Mouse (Mus musculus): ENCODE measurements around the gene Bach1.

Gene Bach1

GRCm38 (mm10) chr16:87714550-87714949, 15.8 kb downstream of the Bach1 start:
- no peak for DNase-seq

DNA sequence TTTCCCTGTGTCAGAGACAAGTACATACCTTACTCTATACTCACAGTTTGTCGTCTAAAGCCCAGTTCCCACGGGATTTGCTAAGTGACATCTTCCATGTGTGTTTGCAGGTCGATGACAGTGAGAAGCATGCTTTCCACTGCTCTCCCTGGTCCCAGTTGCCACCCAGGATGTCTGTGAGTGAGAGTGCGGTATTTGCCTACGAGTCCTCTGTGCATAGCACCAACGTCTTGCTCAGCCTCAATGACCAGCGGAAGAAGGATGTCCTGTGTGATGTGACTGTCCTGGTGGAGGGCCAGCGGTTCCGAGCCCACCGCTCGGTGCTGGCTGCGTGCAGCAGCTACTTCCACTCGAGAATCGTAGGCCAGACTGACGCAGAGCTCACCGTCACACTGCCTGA, 16.5 kb downstream of the Bach1 start:
- no peak for DNase-seq

DNA sequence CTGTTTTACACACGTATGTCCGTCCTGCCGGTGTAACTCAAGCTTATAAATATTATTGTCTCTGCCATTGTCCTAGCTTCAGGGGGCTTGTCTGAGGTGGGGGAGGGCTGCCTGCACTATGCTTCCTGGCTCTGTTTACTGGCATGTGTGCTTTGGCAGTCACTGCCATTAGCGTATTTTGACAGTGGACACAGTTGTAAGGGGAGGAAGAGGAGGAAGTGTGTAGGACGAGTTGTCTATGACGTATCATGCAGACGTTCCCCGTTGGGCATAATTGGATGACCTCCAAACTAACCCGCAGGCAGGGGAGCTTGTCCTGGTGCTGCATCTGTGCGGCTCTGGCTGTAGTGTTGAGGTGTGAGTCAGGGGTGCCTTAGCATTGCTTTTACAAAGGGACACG, 17.5 kb downstream of the Bach1 start:
- no peak for DNase-seq

- DNase-seq, result no peak
These were observed 18.4 kb downstream of the Bach1 start for GRCm38 (mm10) chr16:87717046-87717660.

GRCm38 (mm10) chr16:87719071-87719470, 20.3 kb downstream of the Bach1 start:
- DNase-seq, result no peak

- no peak for DNase-seq
These were observed 21.0 kb downstream of the Bach1 start for GRCm38 (mm10) chr16:87719688-87720283.

- no peak for DNase-seq
These were observed 22.2 kb downstream of the Bach1 start for GRCm38 (mm10) chr16:87720851-87721409.

- no peak for DNase-seq
These were observed 24.1 kb downstream of the Bach1 start for GRCm38 (mm10) chr16:87722857-87723256.

DNA sequence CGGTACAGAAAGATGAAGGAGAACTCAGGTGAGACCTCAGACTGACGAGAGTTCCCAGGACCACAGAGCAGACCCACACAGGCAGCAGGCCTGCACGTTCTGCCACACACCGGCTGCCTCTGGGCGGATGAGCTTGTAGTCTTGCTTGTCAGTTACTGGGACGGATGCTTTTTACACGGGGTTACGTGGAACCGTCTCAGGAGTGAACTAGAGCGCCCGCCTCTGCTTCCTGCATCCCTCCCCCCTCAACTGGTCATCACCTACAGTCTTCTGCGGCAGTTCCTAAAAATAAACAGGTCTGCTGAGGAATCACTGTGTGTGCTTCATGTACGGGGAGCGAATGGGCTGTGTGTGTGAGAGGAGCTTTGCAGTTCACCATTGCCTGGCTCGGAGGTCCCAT, 24.7 kb downstream of the Bach1 start:
- DNase-seq, result no peak

DNA sequence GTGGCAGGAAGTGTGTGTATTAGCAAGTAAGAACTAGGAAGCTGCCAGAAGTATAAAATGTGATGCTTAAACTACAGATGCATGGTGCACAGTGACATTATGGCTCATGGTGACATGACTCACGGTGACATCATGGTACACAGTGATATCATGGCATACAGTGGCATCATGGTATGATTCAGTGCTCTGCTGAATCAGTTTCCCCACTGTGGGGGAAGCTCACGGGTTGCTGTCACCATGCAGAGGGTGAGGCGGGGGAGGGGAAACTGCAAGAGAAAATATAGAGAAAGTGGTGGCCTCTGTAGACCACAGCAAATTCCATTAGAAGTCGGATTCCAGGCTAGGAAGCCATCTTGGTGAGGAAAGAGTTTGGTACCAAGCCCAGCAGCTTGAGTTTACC, 26.1 kb downstream of the Bach1 start:
- DNase-seq, result no peak

- no peak for DNase-seq
These were observed 26.5 kb downstream of the Bach1 start for GRCm38 (mm10) chr16:87725241-87725640.

- no peak for DNase-seq
These were observed 27.2 kb downstream of the Bach1 start for GRCm38 (mm10) chr16:87725963-87726362.

DNA sequence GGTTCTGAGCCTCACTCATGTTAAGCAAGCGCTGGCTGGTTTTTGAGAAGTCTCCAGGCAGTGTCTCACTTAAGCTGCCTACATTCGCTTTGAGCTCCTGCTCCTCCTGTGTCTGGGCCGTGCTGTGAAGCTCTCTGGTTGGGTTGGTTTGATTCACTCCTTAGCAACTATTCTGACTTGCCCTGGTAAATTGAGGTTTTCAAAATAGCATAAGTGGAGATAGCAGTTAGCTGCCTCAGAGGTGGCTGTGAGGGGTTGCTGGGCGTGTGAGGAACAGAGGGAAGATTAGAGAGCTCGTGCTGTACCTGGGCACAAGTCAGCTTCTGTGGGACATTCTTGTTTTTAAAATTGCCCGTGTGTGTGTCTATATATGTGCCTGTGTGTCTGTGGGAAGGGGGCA, 27.6 kb downstream of the Bach1 start:
- DNase-seq, result no peak

- no peak for DNase-seq
These were observed 28.5 kb downstream of the Bach1 start for GRCm38 (mm10) chr16:87727250-87727649.

- no peak for DNase-seq
These were observed 29.2 kb downstream of the Bach1 start for GRCm38 (mm10) chr16:87727918-87728317.

- DNase-seq, result no peak
These were observed 30.0 kb downstream of the Bach1 start for GRCm38 (mm10) chr16:87728703-87729102.

DNA sequence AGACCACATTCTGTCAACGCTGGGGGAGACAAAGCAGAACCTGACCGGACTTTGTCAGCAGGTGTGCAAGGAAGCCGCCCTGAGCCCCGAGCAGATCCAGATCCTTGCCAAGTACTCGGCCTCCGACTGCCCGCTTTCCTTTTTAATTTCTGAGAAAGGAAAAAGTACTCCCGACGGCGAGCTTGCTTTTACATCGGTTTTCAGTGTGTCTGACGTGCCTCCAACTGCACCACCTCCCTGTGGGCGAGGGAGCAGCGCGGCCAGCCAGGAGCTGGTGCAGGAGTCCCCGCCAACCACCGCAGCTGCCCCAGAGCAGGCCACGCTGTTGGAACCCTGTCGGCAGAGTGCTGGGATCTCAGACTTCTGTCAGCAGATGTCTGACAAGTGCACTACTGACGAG, 30.7 kb downstream of the Bach1 start:
- no peak for DNase-seq

GRCm38 (mm10) chr16:87734868-87735381, 36.2 kb downstream of the Bach1 start:
- no peak for DNase-seq

- DNase-seq, result no peak
These were observed 37.4 kb downstream of the Bach1 start for GRCm38 (mm10) chr16:87736106-87736505.

- no peak for DNase-seq
These were observed 38.6 kb downstream of the Bach1 start for GRCm38 (mm10) chr16:87737296-87737695.

- DNase-seq, result no peak
These were observed 39.3 kb downstream of the Bach1 start for GRCm38 (mm10) chr16:87737842-87738639.

- DNase-seq, result no peak
These were observed 42.4 kb downstream of the Bach1 start for GRCm38 (mm10) chr16:87741034-87741715.

- DNase-seq, result no peak
These were observed 44.9 kb downstream of the Bach1 start for GRCm38 (mm10) chr16:87743661-87744060.
